Mouse (Mus musculus) neural tube, embryonic 15.5 days (tissue): ENCODE measurements around the gene Hoxa5. TPM values are rescaled to one million over a fixed set of nuclear protein-coding genes. Genes with fewer than 3 reads are reported as not detected.

Experiments
- ATAC-seq: fragments of 200-750 bp; cut with Nextera tagmentation; 2 replicates; pipeline ENCODE4 v1.8.0; 2017; ENCODE audit warnings: mild to moderate bottlenecking, moderate TSS enrichment, moderate library complexity; ENCODE audit not compliant: low FRiP score
- H3K27ac ChIP-seq: fragments of 300-500 bp; sonication (generic); replicated peaks from 2 replicates; pipeline ENCODE4 v1.5.1; 2015; ENCODE audit warnings: mild to moderate bottlenecking, inconsistent platforms
- H3K27me3 ChIP-seq: fragments of 300-500 bp; sonication (generic); replicated peaks from 2 replicates; pipeline ENCODE4 v1.6.1; 2015; ENCODE audit warnings: inconsistent platforms
- H3K36me3 ChIP-seq: fragments of 300-500 bp; sonication (generic); 2 replicates; pipeline ENCODE4 v1.6.1; 2015; ENCODE audit warnings: inconsistent platforms
- H3K4me1 ChIP-seq: fragments of 300-500 bp; sonication (generic); 2 replicates; pipeline ENCODE4 v1.6.1; 2015; ENCODE audit warnings: inconsistent platforms
- H3K4me2 ChIP-seq: fragments of 300-500 bp; sonication (generic); 2 replicates; pipeline ENCODE4 v1.6.1; 2015; ENCODE audit warnings: inconsistent platforms, mild to moderate bottlenecking, moderate library complexity
- H3K4me3 ChIP-seq: fragments of 300-500 bp; sonication (generic); replicated peaks from 2 replicates; pipeline ENCODE4 v1.5.1; 2015; ENCODE audit warnings: mild to moderate bottlenecking, inconsistent platforms
- H3K9ac ChIP-seq: fragments of 300-500 bp; sonication (generic); replicated peaks from 2 replicates; pipeline ENCODE4 v1.6.1; 2015; ENCODE audit warnings: mild to moderate bottlenecking, inconsistent platforms
- H3K9me3 ChIP-seq: fragments of 300-500 bp; sonication (generic); replicated peaks from 2 replicates; pipeline ENCODE4 v1.6.1; 2016; ENCODE audit warnings: inconsistent platforms
- WGBS: fragments of 180-500 bp; shearing (Covaris S2); methylation state at CpG from one replicate; pipeline ENCODE4 v1.1.7; 2015; ENCODE audit warnings: mixed read lengths; 5-methylcytosine and 5-hydroxymethylcytosine counted together
- polyA plus RNA-seq: library from polyadenylated mRNA; unstranded; fragments of >200 nt; fragmentation: Nextera tagmentation; extraction: Ambion mirVana; gene quantifications from 2 replicates; pipeline ENCODE4 v1.2.1, GENCODE M21; 2015

Hoxa5 gene
- polyA plus RNA-seq, 1 experiment from 2014 or later = 73.9 TPM

DNA sequence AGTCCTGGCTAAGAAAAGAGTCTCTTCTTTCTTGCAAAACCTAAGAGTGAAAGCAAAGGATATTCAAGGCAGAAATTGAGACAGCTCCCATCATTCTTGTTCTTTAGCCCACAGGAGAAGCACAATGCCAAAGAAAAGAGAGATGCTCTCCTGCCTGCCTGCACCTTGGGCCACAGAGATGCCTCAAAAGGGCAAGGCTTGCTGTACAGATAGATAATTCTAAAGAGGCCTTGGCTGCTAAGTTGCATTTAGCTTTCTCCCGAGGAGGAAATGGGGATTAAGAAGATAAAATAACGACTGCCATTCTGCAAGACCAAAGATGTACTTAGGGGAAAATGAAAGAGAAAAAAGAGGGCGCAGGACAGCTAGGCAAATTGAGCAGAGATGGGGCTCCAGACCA, 42.5 kb upstream of the Hoxa5 start:
- no peaks in the 10 kb centered on the region for H3K36me3 ChIP-seq
- peak overlapping the region; percentile 50 for H3K4me2 ChIP-seq
- H3K4me3 ChIP-seq = peak overlapping the region; percentile 40
- WGBS = 15% methylated on average over 3 of the region's 3 CpGs
- peak overlapping the region; percentile 76 for H3K27ac ChIP-seq
- peaks cover 82% of the 10 kb centered on the region for H3K27me3 ChIP-seq
- ATAC-seq = no peak
- 0 out of 2 replicates have a peak, but pooled peaks cover 4% of the 10 kb centered on the region for H3K4me1 ChIP-seq
- no peak overlapping the region for H3K9ac ChIP-seq
- H3K9me3 ChIP-seq = no peaks in the 10 kb centered on the region

DNA sequence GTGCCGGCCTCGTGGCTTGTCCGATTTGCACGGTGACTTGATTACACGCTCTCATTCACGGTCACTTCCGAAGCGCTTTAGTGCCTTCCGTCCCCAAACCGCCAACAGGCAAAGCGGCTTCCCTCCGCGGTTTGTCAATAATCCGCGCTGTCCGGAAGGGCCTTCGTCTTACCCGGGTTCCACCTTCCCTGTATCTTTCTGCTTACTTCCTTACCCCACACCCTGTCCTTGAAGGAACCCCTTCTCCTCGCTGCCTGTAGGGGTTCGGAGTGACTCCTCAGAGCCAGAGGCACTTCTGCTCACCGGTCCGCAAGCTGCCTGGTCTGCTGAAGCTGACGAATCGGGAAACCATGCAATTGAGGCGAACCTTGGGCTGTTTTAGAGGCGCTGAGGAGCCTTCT, 42.0 kb upstream of the Hoxa5 start:
- ATAC-seq = no peak
- H3K9me3 ChIP-seq = no peaks in the 10 kb centered on the region
- H3K4me2 ChIP-seq = peak overlapping the region; percentile 50
- peaks cover 80% of the 10 kb centered on the region for H3K27me3 ChIP-seq
- H3K27ac ChIP-seq = peak overlapping the region; percentile 76
- H3K4me3 ChIP-seq = peak overlapping the region; percentile 40
- under 1% methylated on average over 26 of the region's 26 CpGs for WGBS
- 0 out of 2 replicates have a peak, but pooled peaks cover 4% of the 10 kb centered on the region for H3K4me1 ChIP-seq
- H3K36me3 ChIP-seq = no peaks in the 10 kb centered on the region
- H3K9ac ChIP-seq = peak overlapping the region; percentile 38

DNA sequence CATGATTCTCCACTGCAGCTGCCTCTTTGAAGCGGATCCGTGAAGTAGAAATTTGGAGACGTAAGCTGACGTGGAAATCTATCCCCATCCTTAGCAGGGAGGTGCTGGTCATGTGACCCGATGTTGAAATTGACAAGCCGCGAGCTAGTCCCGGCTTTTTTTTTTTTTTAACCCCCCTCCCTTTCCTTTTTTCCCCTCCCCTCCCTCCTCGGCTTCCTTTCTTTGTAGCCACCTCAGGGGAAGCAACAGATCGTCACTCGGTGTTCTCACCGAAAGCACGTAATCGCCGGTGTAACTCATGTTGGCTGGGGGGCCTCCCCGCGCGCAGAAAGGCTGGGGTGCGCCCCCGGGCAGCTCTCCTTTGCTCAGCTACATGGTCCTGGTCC, 41.4 kb upstream of the Hoxa5 start, which contains the start of gene Hoxa11:
Hoxa11 (minus strand) TSS at position 54 of the 386 bp plus-strand sequence.
- ATAC-seq = no peak

DNA sequence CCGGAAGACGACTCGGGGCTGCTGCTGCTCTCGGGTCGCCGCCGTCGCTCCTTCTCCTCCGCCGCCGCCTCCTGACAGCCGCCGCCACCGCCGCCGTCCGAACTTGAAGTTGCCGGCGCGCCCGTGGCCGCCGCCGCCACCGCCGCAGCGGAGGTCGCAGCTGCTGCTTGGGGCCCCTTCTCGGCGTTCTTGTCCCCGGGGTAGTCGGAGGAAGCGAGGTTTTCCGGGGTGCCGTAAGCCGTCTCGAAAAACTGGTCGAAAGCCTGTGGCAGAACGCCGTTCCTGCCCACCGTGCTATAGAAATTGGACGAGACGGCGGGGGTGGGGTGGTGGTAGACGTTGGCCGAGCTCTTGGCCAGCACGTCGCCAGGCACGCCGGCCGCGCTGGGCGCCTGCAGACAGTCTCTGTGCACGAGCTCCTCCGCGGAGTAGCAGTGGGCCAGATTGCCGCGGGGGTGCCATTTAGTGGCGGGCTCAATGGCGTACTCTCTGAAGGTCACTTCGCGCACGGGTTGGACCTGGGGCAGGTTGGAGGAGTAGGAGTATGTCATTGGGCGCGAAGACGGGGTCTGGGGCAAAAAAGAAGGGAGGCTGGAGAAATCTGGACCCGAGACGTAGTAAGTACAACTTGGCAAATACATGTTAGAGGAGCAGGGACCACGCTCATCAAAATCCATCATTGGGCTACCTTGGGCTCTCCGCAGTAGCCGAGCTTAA, 40.8 kb upstream of the Hoxa5 start:
- Histone ChIP-seq H3K27ac (peak overlapping the region; percentile 76), H3K4me2 (peak overlapping the region; percentile 50)

More for the DNA sequence above, 41.4 kb upstream of the Hoxa5 start, which contains the start of gene Hoxa11:
- H3K27ac ChIP-seq = peak within 1 kb of the TSS; percentile 76
- WGBS = 1% methylated on average over 20 of the region's 20 CpGs
- peak within 1 kb of the TSS; percentile 46 for H3K9ac ChIP-seq
- peaks cover 80% of the 10 kb centered on the region for H3K27me3 ChIP-seq
- H3K36me3 ChIP-seq = no peaks in the 10 kb centered on the region
- peak within 1 kb of the TSS; percentile 50 for H3K4me2 ChIP-seq
- H3K4me1 ChIP-seq = 0 out of 2 replicates have a peak, but pooled peaks cover 11% of the 10 kb centered on the region
- H3K4me3 ChIP-seq = peak within 1 kb of the TSS; percentile 40
- H3K9me3 ChIP-seq = no peaks in the 10 kb centered on the region

DNA sequence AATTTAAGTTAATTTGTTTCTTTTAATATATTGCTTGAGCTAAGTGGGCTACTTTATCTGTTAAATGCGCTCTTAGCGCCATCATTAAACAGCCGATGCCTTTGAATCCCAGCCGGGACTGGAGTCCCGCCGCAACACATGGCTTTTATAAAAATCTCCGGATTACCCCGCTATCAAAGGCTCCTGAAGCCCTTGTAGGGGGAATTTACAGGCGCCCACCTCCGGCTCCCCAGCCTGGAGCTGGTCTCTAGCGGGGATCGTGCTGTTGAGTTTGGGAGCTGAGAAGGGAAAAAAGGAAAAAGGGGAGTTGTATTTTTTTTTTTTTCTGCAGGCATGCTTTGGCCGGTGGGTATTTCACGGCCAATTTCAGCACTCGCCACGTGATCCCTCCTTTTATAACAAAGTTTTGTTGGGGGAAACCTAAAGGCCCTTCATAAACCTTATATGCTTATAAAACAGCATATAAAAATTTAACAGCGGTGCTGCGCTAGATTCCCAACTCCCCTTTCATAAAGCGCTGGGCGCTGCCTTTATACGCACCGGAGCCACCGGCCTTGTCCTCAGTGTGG, 40.2 kb upstream of the Hoxa5 start:
- Histone ChIP-seq H3K9ac (peak overlapping the region; percentile 46), H3K27ac (peak overlapping the region; percentile 76)

More for the DNA sequence above, 40.8 kb upstream of the Hoxa5 start:
- no peaks in the 10 kb centered on the region for H3K9me3 ChIP-seq
- H3K4me1 ChIP-seq = 0 out of 2 replicates have a peak, but pooled peaks cover 13% of the 10 kb centered on the region
- WGBS = 1% methylated on average over 71 of the region's 71 CpGs
- peak overlapping the region; percentile 40 for H3K4me3 ChIP-seq
- peak overlapping the region; percentile 46 for H3K9ac ChIP-seq
- H3K27me3 ChIP-seq = peaks cover 76% of the 10 kb centered on the region
- no peaks in the 10 kb centered on the region for H3K36me3 ChIP-seq
- no peak for ATAC-seq

DNA sequence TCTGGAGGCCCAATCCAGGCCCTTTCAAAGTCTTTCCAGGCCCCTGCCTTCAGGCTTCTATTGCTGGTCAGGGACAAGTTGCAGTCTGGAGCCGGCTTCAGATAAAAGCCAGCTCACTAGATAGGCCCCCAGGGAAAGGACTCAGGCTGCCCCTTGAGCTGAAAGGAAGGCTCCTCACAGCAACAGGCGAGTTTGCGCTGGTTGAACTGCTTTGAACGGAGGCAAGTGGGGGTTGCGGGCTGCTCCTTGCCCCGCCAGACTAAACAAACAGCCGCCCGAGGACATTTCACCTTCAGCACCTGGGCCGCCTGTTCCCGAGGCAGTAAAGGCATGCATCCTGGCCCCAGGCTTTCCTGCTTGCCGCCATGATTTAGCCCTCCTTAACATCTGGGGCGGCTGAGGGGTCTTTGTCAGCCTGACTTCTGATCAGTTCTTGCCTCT, 39.3 kb upstream of the Hoxa5 start:
- peak overlapping the region; percentile 50 for H3K4me2 ChIP-seq
- WGBS = 9% methylated on average over 12 of the region's 12 CpGs
- no peak overlapping the region for H3K9ac ChIP-seq
- 0 out of 2 replicates have a peak, but pooled peaks cover 13% of the 10 kb centered on the region for H3K4me1 ChIP-seq
- no peaks in the 10 kb centered on the region for H3K9me3 ChIP-seq
- H3K36me3 ChIP-seq = no peaks in the 10 kb centered on the region
- no peak for ATAC-seq
- H3K4me3 ChIP-seq = peak overlapping the region; percentile 40
- peaks cover 61% of the 10 kb centered on the region for H3K27me3 ChIP-seq
- H3K27ac ChIP-seq = no peak overlapping the region; the same call in 1 of the 2 replicates

More for the DNA sequence above, 40.2 kb upstream of the Hoxa5 start:
- Histone ChIP-seq H3K36me3 (no peaks in the 10 kb centered on the region), H3K9me3 (no peaks in the 10 kb centered on the region), H3K27me3 (peaks cover 70% of the 10 kb centered on the region), H3K4me3 (peak overlapping the region; percentile 40), H3K4me1 (0 out of 2 replicates have a peak, but pooled peaks cover 13% of the 10 kb centered on the region), H3K4me2 (peak overlapping the region; percentile 50)
- 2% methylated on average over 23 of the region's 23 CpGs for WGBS
- no peak for ATAC-seq

DNA sequence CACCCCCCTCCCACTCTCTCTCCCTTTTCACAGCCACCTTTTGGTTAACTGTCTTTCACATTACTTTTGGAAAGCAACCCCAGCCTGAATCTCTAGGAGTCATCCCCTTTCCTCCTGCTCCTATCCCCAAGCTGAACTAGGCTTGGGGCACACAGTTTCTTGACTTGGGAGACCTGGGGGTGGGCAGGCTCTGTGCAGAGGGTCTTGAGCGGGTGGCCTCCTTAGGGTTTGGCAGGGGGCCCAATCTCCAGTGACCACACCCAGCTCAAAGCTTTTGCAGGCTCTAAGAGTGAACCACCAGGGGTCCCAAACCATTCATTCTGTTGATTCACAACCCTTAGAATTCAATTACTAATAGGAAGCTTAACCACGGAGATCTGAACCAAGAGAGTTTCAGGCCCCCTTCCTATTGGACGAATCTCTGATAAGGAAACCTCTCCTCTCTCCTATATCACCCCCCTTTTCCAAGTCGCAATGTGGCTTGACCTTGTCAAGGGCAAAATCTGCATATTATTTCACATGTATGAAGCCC, 38.5 kb upstream of the Hoxa5 start:
- H3K4me3 ChIP-seq = peak overlapping the region; percentile 40; the same call in 1 of the 2 replicates
- 11% methylated on average over 4 of the region's 4 CpGs for WGBS

DNA sequence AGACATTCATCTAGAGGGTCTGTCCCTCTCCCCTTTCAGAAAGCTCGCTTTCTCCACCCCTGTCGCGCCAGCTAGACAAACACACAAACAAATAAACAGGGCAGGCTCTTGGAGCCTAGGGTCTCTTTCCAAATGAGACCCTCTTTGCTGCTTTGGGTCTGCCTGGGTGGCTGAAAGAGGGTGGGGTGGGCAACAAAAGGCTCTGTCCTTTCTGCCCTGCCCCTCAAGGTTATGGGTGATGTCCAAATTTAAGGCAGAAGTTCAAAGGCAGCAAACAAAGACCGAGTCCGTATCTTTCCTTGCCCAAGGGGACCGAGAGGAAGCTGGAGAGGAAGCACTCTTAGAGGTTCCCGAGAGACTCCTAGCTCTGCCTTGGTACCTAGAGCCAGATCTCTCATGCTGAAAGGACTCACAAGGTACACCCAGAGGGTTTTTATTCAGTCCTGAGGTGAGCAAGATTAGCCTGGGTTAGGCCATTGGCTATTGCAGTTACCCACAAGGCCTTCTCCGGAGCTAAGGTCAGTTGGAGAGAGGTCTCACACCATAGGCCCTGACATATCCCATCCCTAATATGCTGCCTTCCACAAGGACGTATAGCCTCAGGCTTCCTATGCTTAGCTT, 36.7 kb upstream of the Hoxa5 start:
- WGBS = 11% methylated on average over 9 of the region's 9 CpGs
- Histone ChIP-seq H3K4me1 (peaks cover 23% of the 10 kb centered on the region), H3K27me3 (peaks cover 59% of the 10 kb centered on the region), H3K9me3 (no peaks in the 10 kb centered on the region), H3K36me3 (no peaks in the 10 kb centered on the region), H3K27ac (peak overlapping the region; percentile 91), H3K4me3 (peak overlapping the region; percentile 57; the same call in 1 of the 2 replicates), H3K4me2 (peak overlapping the region; percentile 57), H3K9ac (no peak overlapping the region)
- ATAC-seq = peak; percentile 14; the same call in 1 of the 2 replicates

More for the DNA sequence above, 38.5 kb upstream of the Hoxa5 start:
- no peak overlapping the region for H3K27ac ChIP-seq
- no peak overlapping the region for H3K9ac ChIP-seq
- peaks cover 56% of the 10 kb centered on the region for H3K27me3 ChIP-seq
- H3K4me1 ChIP-seq = 0 out of 2 replicates have a peak, but pooled peaks cover 13% of the 10 kb centered on the region
- no peaks in the 10 kb centered on the region for H3K36me3 ChIP-seq
- H3K4me2 ChIP-seq = peak overlapping the region; percentile 50
- no peaks in the 10 kb centered on the region for H3K9me3 ChIP-seq
- no peak for ATAC-seq

DNA sequence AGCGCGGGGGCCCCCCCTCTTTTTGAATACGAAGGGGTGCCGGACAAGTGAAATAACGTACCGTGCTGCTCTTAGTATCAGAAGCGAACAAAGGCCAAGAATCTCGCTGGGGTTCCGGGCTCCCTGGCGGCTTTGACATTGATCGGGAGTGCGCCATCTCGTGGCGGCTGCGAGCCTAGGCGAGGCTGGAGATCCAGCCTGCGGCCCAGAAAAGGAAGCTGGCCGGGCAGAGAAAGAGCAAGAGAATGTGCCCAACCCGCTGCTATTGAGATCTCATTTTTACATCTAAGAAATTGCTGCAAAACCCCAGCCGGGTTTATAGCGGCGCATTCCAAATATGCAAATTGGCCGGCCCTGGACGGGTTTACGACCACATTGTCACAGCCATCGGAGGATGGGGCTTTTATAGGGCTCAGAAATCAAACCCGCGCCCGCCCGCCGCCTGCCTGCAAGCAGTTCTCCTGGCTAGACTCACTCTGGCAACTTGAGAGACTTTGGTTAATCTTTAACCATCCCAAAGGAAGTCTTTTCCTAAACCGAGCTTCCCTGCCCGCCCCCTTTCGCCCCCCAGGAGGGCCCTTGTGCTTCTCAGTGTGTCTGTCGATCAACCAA, 36.1 kb upstream of the Hoxa5 start, which contains the start of gene Hoxa10:
Hoxa10 (minus strand) TSS at position 466 of the 612 bp plus-strand sequence.
- Histone ChIP-seq H3K27ac (peak within 1 kb of the TSS; percentile 91), H3K4me3 (peak within 1 kb of the TSS; percentile 57), H3K36me3 (no peaks in the 10 kb centered on the region), H3K9me3 (no peaks in the 10 kb centered on the region), H3K27me3 (peaks cover 53% of the 10 kb centered on the region), H3K9ac (peak within 1 kb of the TSS; percentile 65), H3K4me1 (peaks cover 25% of the 10 kb centered on the region), H3K4me2 (peak within 1 kb of the TSS; percentile 57)
- WGBS = 1% methylated on average over 34 of the region's 35 CpGs
- peak; percentile 62 for ATAC-seq

DNA sequence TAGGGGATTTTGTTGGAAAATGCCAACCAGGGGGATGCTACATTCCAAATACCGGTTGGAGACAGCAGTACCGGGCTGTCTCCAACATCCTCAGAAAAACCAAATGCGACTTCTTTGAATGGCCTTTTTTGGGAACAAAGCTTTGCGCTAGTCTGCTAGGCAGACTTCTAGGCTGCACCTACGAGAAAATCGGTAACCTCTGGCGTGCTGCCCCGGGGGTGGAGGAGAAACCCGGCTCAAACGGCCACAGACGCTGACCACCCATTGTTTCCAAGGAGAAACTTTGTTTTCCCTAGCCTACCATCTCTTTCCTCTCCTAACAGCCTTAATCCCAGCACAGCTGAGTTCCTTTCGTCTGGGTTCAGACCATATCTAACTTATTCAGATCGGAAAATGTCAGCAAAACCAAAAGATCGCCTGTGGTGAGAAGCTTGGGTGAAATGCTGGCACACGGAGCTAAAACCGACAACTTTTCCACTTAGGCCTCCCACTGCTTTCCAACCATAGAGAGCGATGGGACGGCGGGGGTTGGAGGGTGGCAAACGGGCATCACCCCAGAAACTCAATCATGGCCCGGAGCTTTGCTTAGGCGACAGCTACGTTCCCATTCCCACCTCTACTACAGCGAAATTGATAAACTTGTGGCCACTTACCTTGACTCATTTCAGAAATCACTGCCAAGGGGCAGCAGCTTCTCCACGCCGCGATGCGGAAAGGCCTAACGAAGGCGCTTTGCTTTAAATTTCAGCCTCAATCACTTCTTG, 35.4 kb upstream of the Hoxa5 start:
- no peak for ATAC-seq
- peak overlapping the region; percentile 57 for H3K4me3 ChIP-seq
- peak overlapping the region; percentile 91 for H3K27ac ChIP-seq
- H3K9ac ChIP-seq = peak overlapping the region; percentile 65
- no peaks in the 10 kb centered on the region for H3K9me3 ChIP-seq
- H3K36me3 ChIP-seq = no peaks in the 10 kb centered on the region
- peaks cover 26% of the 10 kb centered on the region for H3K4me1 ChIP-seq
- WGBS = 2% methylated on average over 30 of the region's 30 CpGs
- H3K27me3 ChIP-seq = peaks cover 46% of the 10 kb centered on the region
- peak overlapping the region; percentile 57 for H3K4me2 ChIP-seq
